Mouse (Mus musculus): ENCODE measurements around the gene Arl6ip5.

Arl6ip5 gene

GRCm38 (mm10) chr6:97269596-97269995 lies 59.1 kb downstream of the Arl6ip5 start:
- no peak for DNase-seq (ENCODE audit: low read depth, low spot score)

GRCm38 (mm10) chr6:97272349-97272748 lies 61.9 kb downstream of the Arl6ip5 start:
- no peak for DNase-seq (ENCODE audit: low read depth, low spot score)

DNA sequence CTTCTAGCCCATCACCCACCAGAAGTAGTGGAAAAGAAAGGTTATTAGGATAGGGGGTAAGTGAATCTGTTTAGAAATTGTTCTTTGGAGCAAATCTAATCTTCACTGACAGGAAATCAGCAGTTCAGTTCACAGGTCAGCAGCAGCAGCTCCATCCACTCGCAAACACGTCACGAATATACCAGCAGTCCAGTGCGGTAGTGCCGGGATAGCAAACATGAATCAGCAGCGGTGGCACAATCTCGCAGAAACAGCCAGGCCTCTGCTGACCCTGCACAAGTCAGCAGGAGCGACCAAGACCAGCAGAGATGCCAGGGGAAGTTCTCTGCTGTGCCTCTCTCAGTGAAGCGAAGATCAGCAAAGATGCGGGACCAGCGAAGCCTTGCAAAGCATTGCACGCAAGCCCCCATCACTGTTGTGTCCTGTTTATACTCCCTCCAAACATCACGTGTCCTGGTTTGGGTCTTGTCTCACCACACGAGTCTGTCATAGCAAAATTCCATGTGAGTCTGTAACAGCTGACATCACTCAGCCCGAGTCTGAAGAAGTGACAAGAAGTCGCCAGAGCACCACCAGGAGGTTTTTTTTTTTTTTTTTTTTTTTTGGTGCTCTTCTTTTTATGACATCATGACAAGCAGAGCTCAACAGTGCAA lies 62.7 kb downstream of the Arl6ip5 start:
- no peak for DNase-seq (ENCODE audit: low read depth, low spot score)

DNA sequence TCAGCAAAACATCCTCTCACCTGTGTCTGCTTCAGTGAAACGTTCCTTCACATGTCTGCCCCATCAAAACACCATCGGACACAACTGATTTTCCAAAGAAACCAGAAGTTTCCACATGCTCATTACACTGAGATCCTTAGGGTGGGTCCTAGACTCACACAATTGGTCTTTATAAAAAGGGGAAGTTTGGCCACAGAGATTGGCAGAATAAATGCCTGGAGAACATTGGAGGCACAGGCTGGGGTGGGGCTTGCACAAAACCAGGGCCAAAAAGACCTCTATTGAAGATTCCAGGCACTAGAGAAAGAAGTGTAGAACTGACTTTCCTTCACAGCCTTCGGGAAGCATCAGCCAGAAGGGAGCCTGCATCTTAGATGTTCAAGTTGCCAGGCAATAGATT lies 63.3 kb downstream of the Arl6ip5 start:
- DNase-seq (ENCODE audit: low read depth, low spot score): no peak

GRCm38 (mm10) chr6:97275760-97276159 lies 65.3 kb downstream of the Arl6ip5 start:
- DNase-seq (ENCODE audit: low read depth, low spot score): no peak

- DNase-seq (ENCODE audit: low read depth, low spot score): no peak
Measured at GRCm38 (mm10) chr6:97276366-97276765, 65.9 kb downstream of the Arl6ip5 start.

- DNase-seq (ENCODE audit: low read depth, low spot score): no peak
Measured at GRCm38 (mm10) chr6:97276890-97277497, 66.5 kb downstream of the Arl6ip5 start.

DNA sequence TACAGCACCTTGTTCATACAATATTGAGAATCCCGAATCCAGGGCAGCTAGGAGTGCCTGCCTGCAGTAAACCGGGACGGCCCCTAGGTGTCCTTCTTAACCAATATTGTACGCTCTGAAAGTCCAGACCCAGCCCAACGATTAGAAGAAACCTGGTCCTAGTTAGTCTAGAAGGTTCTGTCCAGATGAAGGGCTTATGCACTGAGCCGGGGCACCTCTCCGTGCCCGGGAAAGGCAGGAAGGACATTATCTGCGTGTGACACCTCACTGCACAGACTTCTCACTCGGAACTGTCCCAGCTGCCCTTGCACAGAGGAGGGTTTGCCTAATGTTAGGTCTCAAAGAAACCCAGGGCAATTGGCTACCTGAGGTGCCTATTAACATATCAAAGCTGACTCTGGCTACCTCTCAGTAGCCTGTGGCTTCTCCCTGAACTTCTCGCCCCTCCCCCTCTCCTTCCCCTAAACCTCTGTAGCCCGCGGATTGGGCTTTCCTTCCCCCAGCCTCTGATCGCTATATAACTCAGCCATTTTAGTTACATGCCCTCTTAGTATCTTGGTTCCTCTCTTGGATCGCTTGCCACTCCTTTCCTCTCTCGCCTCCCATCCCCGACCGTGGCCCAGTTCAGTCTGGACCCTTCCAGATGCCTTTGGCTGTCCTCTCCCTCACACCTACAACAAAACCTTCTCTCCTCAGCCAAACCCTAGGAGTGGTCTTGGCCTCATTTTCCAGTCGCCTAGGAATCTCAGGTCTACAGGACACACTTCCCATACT lies 67.7 kb downstream of the Arl6ip5 start:
- peak; percentile 88 for DNase-seq (ENCODE audit: low read depth, low spot score)

DNA sequence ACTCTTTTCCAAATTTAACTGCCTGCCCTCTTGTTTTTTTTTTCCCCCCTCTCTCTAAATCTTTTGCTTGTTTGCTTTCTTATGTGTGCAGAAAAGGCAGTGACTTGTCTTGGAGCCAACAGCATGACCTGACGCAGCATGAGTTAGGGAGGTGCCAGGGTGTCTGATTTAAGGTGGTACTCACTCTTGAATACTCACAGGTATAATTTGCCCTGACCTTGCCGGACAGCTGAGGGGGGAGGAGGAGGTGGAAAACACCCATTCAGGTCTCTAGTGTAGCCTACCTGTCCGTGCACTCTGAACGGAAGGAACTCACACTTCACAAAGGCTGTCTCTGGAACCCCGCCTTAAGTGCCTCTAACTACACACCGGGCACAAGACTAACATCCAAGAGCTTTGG lies 68.4 kb downstream of the Arl6ip5 start:
- no peak for DNase-seq (ENCODE audit: low read depth, low spot score)
